Mouse (Mus musculus): ENCODE data around the gene Zbtb34. TPM values are rescaled to one million over a fixed set of nuclear protein-coding genes. Genes with fewer than 3 reads are reported as not detected.

Gene Zbtb34
- polyA plus RNA-seq, 1 experiment from 2014 or later = 3.8 TPM

- Histone ChIP-seq H3K27ac (ENCODE audit: low read length) (no peak overlapping the region), H3K9me3 (replicated peaks; ENCODE audit: control insufficient read depth, low read length) (no peaks in the 10 kb centered on the region), H3K36me3 (ENCODE audit: control insufficient read depth, insufficient read depth) (no peaks in the 10 kb centered on the region), H3K4me1 (ENCODE audit: control insufficient read depth, insufficient read depth, low read length) (peaks cover 4% of the 10 kb centered on the region; the same call in 1 of the 2 replicates), H3K27me3 (ENCODE audit: control insufficient read depth, insufficient read depth, low read length) (no peaks in the 10 kb centered on the region), H3K4me3 (ENCODE audit: low read length) (peak overlapping the region; percentile 84), H3K4me2 (ENCODE audit: low read depth, low read length) (peak overlapping the region; percentile 83), H3K9ac (ENCODE audit: low read length) (peak overlapping the region; percentile 84)
- ATAC-seq (replicated peaks; ENCODE audit: extremely low read depth, insufficient read depth, low FRiP score) = no peak
- 14% methylated on average over 13 of the region's 15 CpGs for WGBS
Observed at GRCm38 (mm10) chr2:33370276-33370776, 60.8 kb downstream of the Zbtb34 start.

DNA sequence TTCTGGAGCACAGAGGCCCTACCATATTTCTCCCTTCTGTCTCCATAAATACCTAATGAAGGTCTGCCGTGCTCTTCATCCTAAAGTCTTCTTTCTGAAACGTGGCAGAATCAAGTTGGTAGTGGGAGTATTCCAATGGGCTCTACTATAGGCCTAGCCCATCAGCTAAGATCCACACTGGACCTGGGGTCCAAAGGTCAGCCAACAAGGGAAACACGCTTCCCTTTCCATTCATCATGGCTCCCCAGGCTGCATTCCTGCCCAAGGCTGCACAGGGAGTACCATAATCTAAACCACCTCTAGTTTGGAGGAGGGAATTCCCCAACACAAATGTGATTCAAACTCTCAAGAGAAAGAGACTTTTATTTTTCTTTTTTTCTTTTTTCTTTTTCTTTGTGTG, 61.7 kb downstream of the Zbtb34 start:
- peaks cover 6% of the 10 kb centered on the region; the same call in 1 of the 2 replicates for H3K4me1 ChIP-seq (ENCODE audit: control insufficient read depth, insufficient read depth, low read length)
- H3K36me3 ChIP-seq (ENCODE audit: control insufficient read depth, insufficient read depth) = no peaks in the 10 kb centered on the region
- H3K4me2 ChIP-seq (ENCODE audit: low read depth, low read length) = no peak overlapping the region
- ATAC-seq (replicated peaks; ENCODE audit: extremely low read depth, insufficient read depth, low FRiP score) = no peak
- H3K27ac ChIP-seq (ENCODE audit: low read length) = no peak overlapping the region
- no peak overlapping the region for H3K9ac ChIP-seq (ENCODE audit: low read length)
- no peaks in the 10 kb centered on the region for H3K9me3 ChIP-seq (replicated peaks; ENCODE audit: control insufficient read depth, low read length)
- WGBS = 80% methylated on average over 3 of the region's 3 CpGs
- H3K27me3 ChIP-seq (ENCODE audit: control insufficient read depth, insufficient read depth, low read length) = no peaks in the 10 kb centered on the region
- H3K4me3 ChIP-seq (ENCODE audit: low read length) = no peak overlapping the region

DNA sequence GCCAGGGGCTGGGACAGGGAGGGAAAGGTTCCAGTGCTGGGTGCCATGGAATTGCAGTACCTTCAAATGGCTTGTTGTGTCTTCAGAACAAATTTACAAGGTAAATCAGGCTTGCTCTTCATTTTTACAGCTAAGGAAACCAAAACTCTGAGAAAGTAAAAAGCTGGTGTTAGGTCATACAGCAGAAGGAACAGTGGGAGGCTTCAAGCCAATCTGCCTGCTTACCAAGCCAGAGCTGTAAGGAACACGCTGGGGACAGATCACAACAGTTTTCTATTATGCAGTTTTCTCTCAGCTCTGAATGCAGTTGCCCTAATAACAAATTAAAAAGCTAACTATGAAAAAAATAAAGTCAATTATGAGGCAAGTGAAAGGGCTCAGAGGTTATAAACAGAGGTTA, 62.6 kb downstream of the Zbtb34 start:
- no peak overlapping the region for H3K4me3 ChIP-seq (ENCODE audit: low read length)
- peaks cover 6% of the 10 kb centered on the region; the same call in 1 of the 2 replicates for H3K4me1 ChIP-seq (ENCODE audit: control insufficient read depth, insufficient read depth, low read length)
- no peaks in the 10 kb centered on the region for H3K27me3 ChIP-seq (ENCODE audit: control insufficient read depth, insufficient read depth, low read length)
- 74% methylated on average over 1 of the region's 1 CpGs for WGBS
- no peaks in the 10 kb centered on the region for H3K9me3 ChIP-seq (replicated peaks; ENCODE audit: control insufficient read depth, low read length)
- no peak overlapping the region for H3K9ac ChIP-seq (ENCODE audit: low read length)
- no peak overlapping the region for H3K27ac ChIP-seq (ENCODE audit: low read length)
- ATAC-seq (replicated peaks; ENCODE audit: extremely low read depth, insufficient read depth, low FRiP score) = no peak
- H3K36me3 ChIP-seq (ENCODE audit: control insufficient read depth, insufficient read depth) = no peaks in the 10 kb centered on the region
- no peak overlapping the region for H3K4me2 ChIP-seq (ENCODE audit: low read depth, low read length)

DNA sequence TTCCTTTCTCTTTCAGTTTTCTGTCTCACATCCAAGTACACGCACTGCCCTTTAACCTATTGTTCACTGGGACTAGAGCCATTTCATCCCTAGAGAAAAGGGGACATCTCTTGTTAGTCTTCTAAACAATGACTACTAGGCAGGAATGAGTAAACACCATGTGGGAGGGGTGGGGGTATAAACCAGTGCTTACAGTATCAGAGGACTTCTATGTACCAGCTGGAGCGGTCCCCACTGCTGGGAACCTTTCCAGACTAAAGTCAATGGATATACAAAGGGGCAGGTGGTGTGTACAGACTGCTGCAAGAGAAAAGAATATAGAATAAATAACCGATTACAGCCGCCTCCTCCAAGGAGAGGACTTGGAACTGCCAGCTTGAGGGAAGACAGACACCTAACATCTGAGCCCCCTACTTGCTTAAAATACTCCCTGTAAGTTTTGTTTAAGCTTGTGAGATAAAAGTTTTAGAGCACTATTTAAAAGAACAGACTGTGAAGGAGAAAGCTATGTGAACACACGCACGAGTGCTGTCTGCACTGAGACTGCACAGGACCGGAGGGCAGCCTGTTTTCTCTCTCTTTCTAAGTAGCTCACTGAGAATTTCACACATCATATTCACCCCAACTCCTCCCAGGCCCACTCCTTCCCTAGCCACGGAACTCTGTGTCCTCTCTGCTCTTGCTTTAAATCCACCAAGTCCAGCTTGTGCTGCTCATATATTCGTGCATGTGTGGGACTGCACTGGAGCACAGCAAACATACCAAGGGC, 65.2 kb downstream of the Zbtb34 start:
- Histone ChIP-seq H3K27ac (ENCODE audit: low read length) (peak overlapping the region; percentile 30; the same call in 1 of the 2 replicates), H3K9me3 (replicated peaks; ENCODE audit: control insufficient read depth, low read length) (no peaks in the 10 kb centered on the region), H3K4me3 (ENCODE audit: low read length) (no peak overlapping the region), H3K4me2 (ENCODE audit: low read depth, low read length) (no peak overlapping the region), H3K36me3 (ENCODE audit: control insufficient read depth, insufficient read depth) (no peaks in the 10 kb centered on the region), H3K27me3 (ENCODE audit: control insufficient read depth, insufficient read depth, low read length) (no peaks in the 10 kb centered on the region), H3K9ac (ENCODE audit: low read length) (no peak overlapping the region; the same call in 1 of the 2 replicates), H3K4me1 (ENCODE audit: control insufficient read depth, insufficient read depth, low read length) (peaks cover 11% of the 10 kb centered on the region)
- no peak for ATAC-seq (replicated peaks; ENCODE audit: extremely low read depth, insufficient read depth, low FRiP score)
- 47% methylated on average over 9 of the region's 9 CpGs for WGBS

DNA sequence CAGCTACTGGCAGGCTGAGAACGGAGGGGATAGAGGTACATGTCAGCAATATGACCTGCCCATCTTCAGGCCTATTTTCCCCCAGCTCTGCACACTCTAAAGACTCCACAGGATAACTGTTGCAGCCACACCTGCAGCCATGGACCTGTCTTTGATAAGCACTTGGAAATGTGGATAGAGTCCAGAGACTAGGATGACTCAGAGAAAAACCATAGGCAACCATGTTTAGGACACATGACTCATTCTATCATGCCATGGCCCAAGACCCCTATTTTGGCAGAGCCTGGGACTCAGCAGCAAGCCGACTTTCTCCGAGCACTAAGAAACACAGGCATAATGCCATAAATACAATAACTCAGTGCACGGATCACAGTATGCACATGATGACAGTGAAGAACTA, 66.5 kb downstream of the Zbtb34 start:
- no peak overlapping the region for H3K4me3 ChIP-seq (ENCODE audit: low read length)
- no peak overlapping the region for H3K9ac ChIP-seq (ENCODE audit: low read length)
- no peaks in the 10 kb centered on the region for H3K36me3 ChIP-seq (ENCODE audit: control insufficient read depth, insufficient read depth)
- H3K27ac ChIP-seq (ENCODE audit: low read length) = no peak overlapping the region
- peaks cover 17% of the 10 kb centered on the region for H3K4me1 ChIP-seq (ENCODE audit: control insufficient read depth, insufficient read depth, low read length)
- H3K27me3 ChIP-seq (ENCODE audit: control insufficient read depth, insufficient read depth, low read length) = no peaks in the 10 kb centered on the region
- no peak overlapping the region for H3K4me2 ChIP-seq (ENCODE audit: low read depth, low read length)
- H3K9me3 ChIP-seq (replicated peaks; ENCODE audit: control insufficient read depth, low read length) = no peaks in the 10 kb centered on the region
- no peak for ATAC-seq (replicated peaks; ENCODE audit: extremely low read depth, insufficient read depth, low FRiP score)
- 83% methylated on average over 4 of the region's 4 CpGs for WGBS

DNA sequence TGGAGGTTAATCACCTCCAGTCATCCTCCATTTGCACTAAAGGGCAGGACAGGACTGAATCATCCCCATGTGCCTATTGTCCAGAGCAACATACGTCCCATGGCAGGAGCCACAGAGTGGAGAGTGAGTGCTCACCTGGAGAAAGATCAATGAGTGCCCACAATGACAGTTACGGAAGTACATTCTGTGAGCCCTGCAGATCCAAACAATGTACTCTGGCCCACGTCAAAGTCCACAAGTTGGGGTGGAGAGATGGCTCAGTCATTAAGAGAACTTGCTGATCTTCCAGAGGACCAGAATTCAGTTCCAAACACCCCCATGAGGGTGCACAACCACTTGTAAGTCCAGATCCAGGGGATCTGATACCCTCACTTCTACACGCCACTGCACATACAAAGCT, 67.2 kb downstream of the Zbtb34 start:
- 84% methylated on average over 4 of the region's 4 CpGs for WGBS
- H3K9me3 ChIP-seq (replicated peaks; ENCODE audit: control insufficient read depth, low read length) = no peaks in the 10 kb centered on the region
- H3K36me3 ChIP-seq (ENCODE audit: control insufficient read depth, insufficient read depth) = no peaks in the 10 kb centered on the region
- H3K27ac ChIP-seq (ENCODE audit: low read length) = no peak overlapping the region
- H3K9ac ChIP-seq (ENCODE audit: low read length) = no peak overlapping the region
- H3K27me3 ChIP-seq (ENCODE audit: control insufficient read depth, insufficient read depth, low read length) = no peaks in the 10 kb centered on the region
- no peak overlapping the region for H3K4me2 ChIP-seq (ENCODE audit: low read depth, low read length)
- no peak for ATAC-seq (replicated peaks; ENCODE audit: extremely low read depth, insufficient read depth, low FRiP score)
- H3K4me1 ChIP-seq (ENCODE audit: control insufficient read depth, insufficient read depth, low read length) = peaks cover 17% of the 10 kb centered on the region
- no peak overlapping the region for H3K4me3 ChIP-seq (ENCODE audit: low read length)

GRCm38 (mm10) chr2:33361139-33361716, 69.9 kb downstream of the Zbtb34 start:
- Histone ChIP-seq H3K4me2 (ENCODE audit: low read depth, low read length) (no peak overlapping the region; the same call in 1 of the 2 replicates), H3K9ac (ENCODE audit: low read length) (0 out of 2 replicates have a peak overlapping the region, but pooled peaks have one; percentile 8), H3K4me3 (ENCODE audit: low read length) (no peak overlapping the region), H3K36me3 (ENCODE audit: control insufficient read depth, insufficient read depth) (no peaks in the 10 kb centered on the region), H3K4me1 (ENCODE audit: control insufficient read depth, insufficient read depth, low read length) (peaks cover 16% of the 10 kb centered on the region), H3K27ac (ENCODE audit: low read length) (no peak overlapping the region), H3K27me3 (ENCODE audit: control insufficient read depth, insufficient read depth, low read length) (no peaks in the 10 kb centered on the region), H3K9me3 (replicated peaks; ENCODE audit: control insufficient read depth, low read length) (no peaks in the 10 kb centered on the region)
- 47% methylated on average over 9 of the region's 9 CpGs for WGBS
- no peak for ATAC-seq (replicated peaks; ENCODE audit: extremely low read depth, insufficient read depth, low FRiP score)

DNA sequence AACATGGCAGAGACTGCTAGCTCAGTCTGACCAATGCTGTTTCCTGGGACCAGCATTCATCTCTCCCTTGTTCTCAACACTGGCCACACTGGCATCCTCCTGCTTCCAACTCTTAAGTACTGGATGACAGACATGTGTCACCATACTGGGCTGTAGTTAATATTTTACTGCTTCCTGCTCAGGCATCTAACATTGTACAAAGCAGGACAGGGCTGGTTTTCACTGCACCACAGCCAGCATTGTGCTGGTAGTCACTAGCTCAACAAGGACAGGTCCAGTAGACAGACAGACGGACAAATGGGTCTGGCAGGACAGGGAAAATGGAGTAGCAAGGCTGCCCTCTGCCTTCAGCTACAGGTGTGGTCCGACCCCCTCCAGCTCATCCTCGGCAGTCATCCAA, 70.6 kb downstream of the Zbtb34 start:
- Histone ChIP-seq H3K27ac (ENCODE audit: low read length) (no peak overlapping the region), H3K36me3 (ENCODE audit: control insufficient read depth, insufficient read depth) (no peaks in the 10 kb centered on the region), H3K9ac (ENCODE audit: low read length) (no peak overlapping the region), H3K4me1 (ENCODE audit: control insufficient read depth, insufficient read depth, low read length) (peaks cover 14% of the 10 kb centered on the region), H3K9me3 (replicated peaks; ENCODE audit: control insufficient read depth, low read length) (no peaks in the 10 kb centered on the region), H3K4me3 (ENCODE audit: low read length) (no peak overlapping the region), H3K27me3 (ENCODE audit: control insufficient read depth, insufficient read depth, low read length) (no peaks in the 10 kb centered on the region), H3K4me2 (ENCODE audit: low read depth, low read length) (no peak overlapping the region)
- WGBS = 70% methylated on average over 3 of the region's 3 CpGs
- ATAC-seq (replicated peaks; ENCODE audit: extremely low read depth, insufficient read depth, low FRiP score) = no peak

DNA sequence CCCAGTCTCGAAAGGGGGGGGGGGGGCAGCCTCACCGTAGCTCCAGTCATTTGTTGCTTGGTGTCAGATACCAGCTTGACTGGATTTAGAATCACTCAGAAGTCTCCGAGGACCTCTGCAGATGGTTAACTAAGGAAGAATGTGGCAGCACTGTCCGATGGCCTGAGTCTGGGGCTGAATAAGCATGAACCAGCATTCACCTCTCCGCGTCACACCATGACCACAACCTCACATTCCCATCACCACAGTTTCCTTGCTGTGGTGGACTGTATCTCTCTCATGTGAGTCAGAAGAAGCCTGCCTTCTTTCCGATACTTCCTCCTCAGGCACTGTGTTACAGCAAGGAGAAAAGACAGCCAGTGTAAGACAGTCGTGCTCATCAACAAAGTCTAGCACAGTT, 71.9 kb downstream of the Zbtb34 start:
- Histone ChIP-seq H3K4me1 (ENCODE audit: control insufficient read depth, insufficient read depth, low read length) (peaks cover 11% of the 10 kb centered on the region), H3K4me2 (ENCODE audit: low read depth, low read length) (no peak overlapping the region), H3K9me3 (replicated peaks; ENCODE audit: control insufficient read depth, low read length) (no peaks in the 10 kb centered on the region), H3K36me3 (ENCODE audit: control insufficient read depth, insufficient read depth) (no peaks in the 10 kb centered on the region), H3K4me3 (ENCODE audit: low read length) (no peak overlapping the region), H3K27ac (ENCODE audit: low read length) (no peak overlapping the region), H3K27me3 (ENCODE audit: control insufficient read depth, insufficient read depth, low read length) (no peaks in the 10 kb centered on the region), H3K9ac (ENCODE audit: low read length) (no peak overlapping the region)
- 81% methylated on average over 8 of the region's 8 CpGs for WGBS
- ATAC-seq (replicated peaks; ENCODE audit: extremely low read depth, insufficient read depth, low FRiP score) = no peak
